Mouse (Mus musculus): Measurements from ENCODE around the gene Telo2.

Gene Telo2

GRCm38 (mm10) chr17:25101338-25101737 is 14.4 kb downstream of the Telo2 start:
- DNase-seq (ENCODE audit: low read depth, low spot score): no peak

- DNase-seq (ENCODE audit: low read depth, low spot score): peak; percentile 26
Measured at GRCm38 (mm10) chr17:25100052-25100451, 15.7 kb downstream of the Telo2 start.

- no peak for DNase-seq (ENCODE audit: low read depth, low spot score)
Measured at GRCm38 (mm10) chr17:25096221-25096620, 19.5 kb downstream of the Telo2 start.

GRCm38 (mm10) chr17:25090450-25090849 is 25.3 kb downstream of the Telo2 start:
- no peak for DNase-seq (ENCODE audit: low read depth, low spot score)

DNA sequence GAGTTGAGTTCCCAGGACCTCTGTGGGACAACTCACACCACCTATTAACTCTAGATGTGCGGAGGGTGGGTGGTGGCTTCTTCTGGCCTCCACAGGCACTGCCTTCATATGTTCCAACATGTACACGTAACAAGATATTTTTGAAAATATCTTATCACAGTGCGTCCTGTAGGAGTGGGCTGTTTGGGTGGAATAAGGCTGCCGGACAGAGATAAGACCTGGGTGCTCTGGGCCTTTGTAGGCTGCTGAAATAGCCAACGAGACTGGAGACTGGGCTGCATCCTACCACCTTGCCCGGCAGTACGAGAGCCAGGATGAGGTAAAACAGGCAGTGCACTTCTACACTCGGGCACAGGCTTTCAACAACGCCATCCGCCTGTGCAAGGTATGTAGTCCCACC is 26.6 kb downstream of the Telo2 start:
- peak; percentile 49 for DNase-seq (ENCODE audit: low read depth, low spot score)

- no peak for DNase-seq (ENCODE audit: low read depth, low spot score)
Measured at GRCm38 (mm10) chr17:25086724-25087123, 29.0 kb downstream of the Telo2 start.

DNA sequence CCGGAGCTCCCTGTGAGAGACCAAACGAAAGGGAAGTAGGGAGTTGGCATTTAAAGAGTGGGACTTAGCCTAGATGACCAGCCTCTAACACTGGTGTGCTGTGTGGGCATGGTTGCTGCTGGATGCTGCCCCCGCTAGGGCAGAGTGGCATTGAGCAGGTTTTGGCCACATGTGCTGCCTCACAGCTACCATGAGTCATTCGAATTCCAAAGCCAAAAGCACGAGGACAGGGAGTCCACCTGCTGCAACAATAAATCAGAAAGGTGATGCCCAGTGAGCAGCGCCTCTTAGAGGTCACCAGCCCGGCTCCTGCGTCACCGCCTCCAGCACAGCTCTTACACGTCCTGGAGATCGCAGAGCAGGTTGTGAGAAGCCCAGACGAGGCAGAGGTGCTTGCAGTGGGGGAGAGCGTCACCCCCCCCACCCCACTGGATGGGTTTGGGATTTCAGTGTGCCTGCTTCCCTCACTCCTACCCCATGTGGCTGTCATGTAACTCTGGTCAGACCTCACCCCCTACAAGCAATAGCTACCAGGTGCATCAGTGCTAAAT is 30.9 kb downstream of the Telo2 start:
- no peak for DNase-seq (ENCODE audit: low read depth, low spot score)

DNA sequence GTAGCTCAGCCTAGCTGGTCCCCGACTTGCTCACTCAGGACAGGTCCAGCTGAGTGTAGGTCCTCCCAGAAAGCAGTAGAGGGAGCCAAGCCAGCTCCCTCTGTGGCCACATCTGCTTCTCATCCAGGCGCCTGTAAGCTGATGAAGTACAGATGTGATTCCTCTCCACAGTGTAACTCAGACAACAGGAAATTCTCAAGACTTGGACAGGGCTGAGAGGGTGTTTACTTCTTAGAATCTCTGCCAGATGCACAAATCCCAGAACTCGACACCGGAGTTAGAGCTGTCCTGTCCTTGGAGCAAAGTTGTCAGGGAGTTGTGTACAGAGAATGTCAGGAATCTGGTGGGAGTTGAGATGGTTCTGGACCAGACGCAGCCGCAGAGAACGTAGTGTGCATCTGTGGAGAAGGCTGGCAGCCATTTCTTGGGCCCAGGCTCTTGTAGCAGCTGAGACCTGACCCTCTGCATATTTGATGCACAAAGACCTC is 32.3 kb downstream of the Telo2 start, which contains the start of gene Tmem204:
Tmem204 (minus strand) TSS at position 148 of the 488 bp plus-strand sequence.
- DNase-seq (ENCODE audit: low read depth, low spot score): peak; percentile 46

DNA sequence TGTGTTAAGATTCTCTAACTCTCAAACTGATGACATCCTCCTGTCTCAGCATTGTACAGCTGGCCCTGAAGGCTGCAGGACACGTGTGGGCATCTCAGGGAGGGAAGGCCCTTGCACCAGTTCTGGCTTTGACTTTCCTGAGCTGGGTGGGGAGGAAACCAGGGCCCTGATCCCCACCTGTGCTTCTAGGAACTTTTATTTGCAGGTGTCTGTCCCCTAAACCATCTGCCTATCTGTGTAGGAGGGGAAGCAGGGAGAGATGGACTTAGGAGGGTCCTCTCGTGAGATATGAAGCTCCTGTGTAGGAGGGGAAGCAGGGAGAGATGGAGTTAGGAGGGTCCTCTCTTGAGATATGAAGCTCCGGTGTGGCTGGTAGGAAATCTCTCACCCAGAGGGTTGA is 32.9 kb downstream of the Telo2 start:
- DNase-seq (ENCODE audit: low read depth, low spot score): no peak

DNA sequence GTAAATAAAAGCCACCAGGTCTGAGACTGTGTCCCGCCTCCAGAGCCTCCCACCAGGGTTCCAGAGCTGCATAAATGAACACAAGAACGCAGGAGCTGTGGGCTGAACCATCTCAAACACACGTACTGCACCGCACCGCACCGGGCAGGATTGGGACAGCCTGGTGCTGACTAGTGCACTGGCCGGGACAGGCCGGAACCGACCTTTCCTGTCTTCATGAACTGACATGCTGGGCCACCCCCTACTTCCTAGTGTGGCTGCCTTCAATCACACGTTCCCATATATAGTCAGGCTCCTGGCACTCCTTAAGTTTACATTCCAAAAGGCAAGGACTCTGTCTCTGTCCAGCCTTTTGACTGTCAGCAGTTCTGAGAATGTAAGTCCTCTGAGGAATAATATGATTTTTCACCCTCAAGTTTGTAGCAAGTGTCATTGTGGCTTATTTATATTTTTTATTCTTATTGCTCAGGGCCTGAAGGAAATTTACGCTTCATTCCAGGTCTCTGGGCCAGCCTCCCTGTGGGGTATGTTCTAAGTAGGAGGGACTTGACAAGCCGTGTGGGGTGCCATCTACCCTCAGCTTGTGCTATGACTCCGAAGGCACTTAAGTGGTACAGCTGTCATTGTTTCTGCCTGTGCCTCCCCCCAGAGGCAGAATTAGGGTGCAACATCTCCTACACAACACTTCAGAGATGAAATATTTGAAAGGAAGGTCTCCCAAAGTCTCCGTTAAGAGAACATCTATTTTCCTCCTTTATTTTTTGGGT is 33.5 kb downstream of the Telo2 start:
- no peak for DNase-seq (ENCODE audit: low read depth, low spot score)

- DNase-seq (ENCODE audit: low read depth, low spot score): no peak
Measured at GRCm38 (mm10) chr17:25080960-25081381, 34.8 kb downstream of the Telo2 start.

DNA sequence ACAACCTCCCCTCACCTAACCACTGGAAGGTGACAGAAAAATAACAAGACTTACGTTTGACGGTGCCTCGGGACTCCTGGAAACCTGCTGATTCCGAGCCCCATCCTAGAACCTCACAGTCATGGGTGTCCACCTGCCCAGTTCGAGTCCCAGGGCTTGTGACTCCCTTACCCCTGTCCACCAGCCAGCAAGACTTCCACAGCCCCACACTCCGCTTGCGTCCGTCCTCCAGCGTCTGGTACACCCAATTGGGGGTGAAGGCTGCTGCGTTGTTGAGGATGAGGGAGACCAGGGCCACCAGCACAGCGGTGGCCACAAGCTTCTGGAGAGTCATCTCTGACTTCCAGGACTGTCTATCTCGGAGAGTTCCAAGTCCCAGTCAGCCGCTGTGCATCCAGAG is 35.6 kb downstream of the Telo2 start:
- DNase-seq (ENCODE audit: low read depth, low spot score): no peak

- DNase-seq (ENCODE audit: low read depth, low spot score): no peak
Measured at GRCm38 (mm10) chr17:25077771-25078372, 37.9 kb downstream of the Telo2 start.

DNA sequence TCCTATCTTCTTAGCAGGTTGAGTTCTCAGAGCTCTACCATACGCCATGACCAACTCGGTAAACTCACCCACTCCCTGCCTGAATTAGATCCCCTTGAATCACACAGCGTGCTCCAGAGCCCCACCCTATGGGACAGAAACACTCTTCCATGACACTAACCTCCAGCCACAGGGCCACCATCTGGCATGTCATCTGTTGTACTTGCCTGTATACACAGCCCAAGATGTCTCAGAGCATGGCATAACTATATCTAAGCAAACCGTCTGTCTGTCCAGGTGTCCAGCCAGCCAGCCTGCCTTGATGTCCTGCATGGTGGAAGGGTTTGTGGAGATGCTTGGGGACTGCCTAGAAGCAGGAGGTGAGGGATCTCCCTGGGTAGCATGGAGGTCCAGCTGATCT is 38.9 kb downstream of the Telo2 start:
- no peak for DNase-seq (ENCODE audit: low read depth, low spot score)

- DNase-seq (ENCODE audit: low read depth, low spot score): no peak
Measured at GRCm38 (mm10) chr17:25068690-25069089, 47.1 kb downstream of the Telo2 start.

- DNase-seq (ENCODE audit: low read depth, low spot score): no peak
Measured at GRCm38 (mm10) chr17:25067442-25067851, 48.3 kb downstream of the Telo2 start.

- DNase-seq (ENCODE audit: low read depth, low spot score): no peak
Measured at GRCm38 (mm10) chr17:25066595-25066994, 49.2 kb downstream of the Telo2 start.

DNA sequence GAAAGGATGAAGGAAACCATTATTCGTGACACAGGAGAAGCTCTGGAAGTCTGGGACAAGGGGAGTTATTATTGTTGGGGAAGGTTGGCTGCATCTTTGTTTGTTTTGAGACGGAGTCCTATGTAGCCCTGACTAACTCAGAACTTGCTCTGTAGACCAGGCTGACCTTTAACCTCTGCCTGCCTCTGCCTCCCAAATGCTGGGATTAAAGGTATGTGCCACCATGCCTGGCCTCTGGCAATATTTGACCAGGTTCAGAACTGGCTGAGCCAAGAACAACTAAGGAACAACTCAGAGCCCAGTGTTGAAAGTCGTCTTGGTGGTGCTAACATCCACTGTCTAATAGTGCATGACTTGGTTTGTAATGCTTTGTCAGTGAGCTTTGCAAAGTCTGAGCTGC is 50.6 kb downstream of the Telo2 start:
- DNase-seq (ENCODE audit: low read depth, low spot score): no peak

- no peak for DNase-seq (ENCODE audit: low read depth, low spot score)
Measured at GRCm38 (mm10) chr17:25064351-25064750, 51.4 kb downstream of the Telo2 start.

- no peak for DNase-seq (ENCODE audit: low read depth, low spot score)
Measured at GRCm38 (mm10) chr17:25063872-25064271, 51.9 kb downstream of the Telo2 start.

GRCm38 (mm10) chr17:25063261-25063660 is 52.5 kb downstream of the Telo2 start:
- no peak for DNase-seq (ENCODE audit: low read depth, low spot score)

DNA sequence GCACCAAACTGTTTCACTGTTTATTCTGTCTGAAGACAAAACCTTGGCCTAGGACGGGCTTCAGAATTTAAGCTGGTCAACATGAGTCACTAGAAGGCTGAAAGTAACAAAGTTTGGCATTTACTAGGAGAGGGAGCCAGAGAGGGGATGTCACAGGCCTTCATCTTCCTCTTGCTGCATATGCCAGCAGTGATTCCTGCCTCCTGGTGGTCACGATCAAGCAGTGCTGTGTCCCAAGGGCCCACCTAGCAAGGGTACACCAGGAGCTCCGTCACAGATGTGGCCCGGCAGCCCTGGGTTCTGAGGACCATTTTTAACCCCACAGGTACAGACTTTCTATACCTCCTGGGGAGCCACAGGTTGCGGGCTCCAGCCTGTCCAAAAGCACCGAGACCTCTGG is 58.7 kb downstream of the Telo2 start:
- DNase-seq (ENCODE audit: low read depth, low spot score): peak; percentile 17

- no peak for DNase-seq (ENCODE audit: low read depth, low spot score)
Measured at GRCm38 (mm10) chr17:25053274-25053673, 62.5 kb downstream of the Telo2 start.
